21 mouse cellular contexts compared by ENCODE assay signal in genomic region chr5:30204441-30204840, GRCm38 (mm10). TPM values are rescaled to one million over a fixed set of nuclear protein-coding genes. Genes with fewer than 3 reads are reported as not detected.
"Had no signal": no experiment of that assay in that cellular context is flagged by ENCODE, and none has a peak within 500 bp of the region (broad histone marks: within the 10 kb centered on the region; RNA-seq: fewer than 3 reads in every experiment).

No protein-coding gene starts in this region.

- DNase-seq: left cerebral cortex, postnatal 4 days; liver; liver, embryonic 13.5 days; liver, postnatal 0 days; lung, adult 18-20 months; lung, adult 2 months; lung, embryonic 14.5 days; lung, postnatal 10 days; lung, postnatal 14 days; lung, postnatal 36 days; lung, postnatal 4 days; midbrain, embryonic 14.5 days had no signal

RNA-seq across cellular contexts. Expression of gene Adgrf3, which starts 1.1 kb away (rescaled TPM):
- total RNA-seq: left cerebral cortex, postnatal 10 days; left cerebral cortex, postnatal 14 days; left cerebral cortex, postnatal 25 days; left cerebral cortex, postnatal 36 days; left cerebral cortex, postnatal 4 days; liver, adult 2 months; megakaryocyte, adult 5-6 weeks; megakaryocyte-erythroid progenitor cell, adult 5-6 weeks; midbrain, postnatal 0 days; monocyte, adult 5-6 weeks had no signal
